Mouse (Mus musculus) ES-Bruce4 (cell line): ENCODE measurements around the gene Pym1.

Source experiments
- CTCF ChIP-seq: IDR thresholded peaks from one replicate; pipeline ENCODE4 v1.8.1; 2011; ENCODE audit warnings: low read depth, low read length
- POLR2A ChIP-seq: IDR thresholded peaks from one replicate; pipeline ENCODE4 v1.8.1; 2011; ENCODE audit warnings: low read length; ENCODE audit not compliant: insufficient read depth

DNA sequence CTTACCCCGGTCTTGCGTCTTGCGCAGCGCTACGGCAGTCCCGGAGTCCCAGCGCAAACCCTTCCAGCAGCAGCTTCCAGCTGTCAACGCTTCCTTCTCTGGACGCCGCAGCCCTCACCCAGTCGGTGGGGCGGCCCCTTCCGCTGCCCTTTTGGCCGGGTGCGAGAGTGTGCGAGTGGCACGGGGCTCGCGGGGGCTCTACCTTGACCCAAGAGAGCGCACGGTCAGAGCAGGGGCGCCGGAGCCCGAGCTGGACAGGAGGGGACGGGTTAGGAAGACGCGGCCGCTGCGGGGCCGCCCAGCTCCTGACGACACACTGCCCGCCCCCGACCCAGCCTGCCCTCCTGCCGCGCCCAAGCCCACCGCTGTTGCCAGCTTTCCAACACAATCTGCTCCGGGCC lies 3.9 kb upstream of the Pym1 start:
- TF ChIP-seq CTCF (no peak), POLR2A (no peak)
